Mouse (Mus musculus): ENCODE measurements around the gene Ptprc.

Gene Ptprc

GRCm38 (mm10) chr1:138175494-138175893 lies at the start of gene Ptprc:
TSS of gene Ptprc (minus strand) at chr1:138175708.
- peak; percentile 49 to 53 for DNase-seq

GRCm38 (mm10) chr1:138214736-138215458 lies 39.4 kb upstream of the Ptprc start:
- DNase-seq = no peak

GRCm38 (mm10) chr1:138210387-138211024 lies 35.0 kb upstream of the Ptprc start:
- DNase-seq = no peak

GRCm38 (mm10) chr1:138209751-138210150 lies 34.2 kb upstream of the Ptprc start:
- DNase-seq = no peak

GRCm38 (mm10) chr1:138206041-138206440 lies 30.5 kb upstream of the Ptprc start:
- DNase-seq = no peak

GRCm38 (mm10) chr1:138191689-138192508 lies 16.4 kb upstream of the Ptprc start:
- DNase-seq = peak; percentile 83 to 85

- no peak for DNase-seq
These were observed 12.6 kb upstream of the Ptprc start for GRCm38 (mm10) chr1:138188131-138188530.

GRCm38 (mm10) chr1:138185904-138186303 lies 10.4 kb upstream of the Ptprc start:
- DNase-seq = no peak

GRCm38 (mm10) chr1:138180081-138180480 lies 4.6 kb upstream of the Ptprc start:
- no peak for DNase-seq

- DNase-seq = peak; percentile 48 to 55
These were observed 609 bp downstream of the Ptprc start for GRCm38 (mm10) chr1:138174705-138175492.

GRCm38 (mm10) chr1:138174143-138174542 lies 1.4 kb downstream of the Ptprc start:
- no peak for DNase-seq

GRCm38 (mm10) chr1:138173669-138174068 lies 1.8 kb downstream of the Ptprc start:
- DNase-seq = no peak

GRCm38 (mm10) chr1:138172547-138172946 lies 3.0 kb downstream of the Ptprc start:
- no peak for DNase-seq

- no peak for DNase-seq
These were observed 3.4 kb downstream of the Ptprc start for GRCm38 (mm10) chr1:138172096-138172495.

- no peak for DNase-seq
These were observed 9.2 kb downstream of the Ptprc start for GRCm38 (mm10) chr1:138166233-138166771.

GRCm38 (mm10) chr1:138162638-138163037 lies 12.9 kb downstream of the Ptprc start:
- DNase-seq = peak in 1 of 2 experiments; percentile 39

GRCm38 (mm10) chr1:138158921-138159320 lies 16.6 kb downstream of the Ptprc start:
- DNase-seq = peak in 1 of 2 experiments; percentile 20

GRCm38 (mm10) chr1:138158236-138158635 lies 17.3 kb downstream of the Ptprc start:
- DNase-seq = peak in 1 of 2 experiments; percentile 13

- DNase-seq = peak in 1 of 2 experiments; percentile 1
These were observed 17.8 kb downstream of the Ptprc start for GRCm38 (mm10) chr1:138157709-138158108.

GRCm38 (mm10) chr1:138157008-138157407 lies 18.5 kb downstream of the Ptprc start:
- peak in 1 of 2 experiments; percentile 7 for DNase-seq

GRCm38 (mm10) chr1:138154185-138154785 lies 21.2 kb downstream of the Ptprc start:
- no peak for DNase-seq

- no peak for DNase-seq
These were observed 22.4 kb downstream of the Ptprc start for GRCm38 (mm10) chr1:138153126-138153525.

Measured in B cell, adult 2 months (primary cell).